Mouse (Mus musculus): ENCODE data around the gene Gm17660. TPM values are rescaled to one million over a fixed set of nuclear protein-coding genes. Genes with fewer than 3 reads are reported as not detected.

The Gm17660 gene
- polyA plus RNA-seq (2015; fragmentation: Nextera tagmentation; extraction: Ambion mirVana) = not detected in 2 replicates

GRCm38 (mm10) chr5:104077508-104077907 lies at the start of gene Gm17660:
Gm17660 (minus strand) TSS chr5:104077608.

GRCm38 (mm10) chr5:104113491-104114172 lies 36.2 kb upstream of the Gm17660 start, which contains the start of gene Sparcl1:
Sparcl1 (minus strand) TSS chr5:104113733.

GRCm38 (mm10) chr5:104046256-104047199 lies 30.9 kb downstream of the Gm17660 start, which contains the start of gene Nudt9:
Nudt9 (plus strand) TSS chr5:104046306.

GRCm38 (mm10) chr5:104021597-104022378 lies 55.6 kb downstream of the Gm17660 start, which contains the start of gene Hsd17b11:
Hsd17b11 (minus strand) TSS chr5:104021919.

Small RNA genes within 50 kb of the gene (microRNA-seq; reads per million reads assigned to microRNA genes)
- 0.20 to 0.64 reads per million in 2 experiments for gene Mir5619

Other genes starting within 250 kb of the Gm17660 start
- 14.0 and 14.4 TPM in 2 replicates for gene Klhl8, start 166.3 kb downstream of the Gm17660 start, polyA plus RNA-seq (2015; fragmentation: Nextera tagmentation; extraction: Ambion mirVana)
- gene Hsd17b13, start 100.2 kb downstream of the Gm17660 start, polyA plus RNA-seq (2015; fragmentation: Nextera tagmentation; extraction: Ambion mirVana) = 0.16 and 0.35 TPM in 2 replicates
- 3.4 and 4.6 TPM in 2 replicates for gene Hsd17b11, start 55.7 kb downstream of the Gm17660 start, polyA plus RNA-seq (2015; fragmentation: Nextera tagmentation; extraction: Ambion mirVana)
- 40.9 and 52.2 TPM in 2 replicates for gene Nudt9, start 31.3 kb downstream of the Gm17660 start, polyA plus RNA-seq (2015; fragmentation: Nextera tagmentation; extraction: Ambion mirVana)
- 140 and 141 TPM in 2 replicates for gene Sparcl1, start 36.1 kb upstream of the Gm17660 start, polyA plus RNA-seq (2015; fragmentation: Nextera tagmentation; extraction: Ambion mirVana)
- not detected in 2 replicates for gene Dspp, start 93.1 kb upstream of the Gm17660 start, polyA plus RNA-seq (2015; fragmentation: Nextera tagmentation; extraction: Ambion mirVana)
- gene Dmp1, start 125.0 kb upstream of the Gm17660 start, polyA plus RNA-seq (2015; fragmentation: Nextera tagmentation; extraction: Ambion mirVana) = 0.74 and 0.99 TPM in 2 replicates
- 0.42 and 6.6 TPM in 2 replicates for gene Ibsp, start 221.6 kb upstream of the Gm17660 start, polyA plus RNA-seq (2015; fragmentation: Nextera tagmentation; extraction: Ambion mirVana)
- gene Mepe, start 247.7 kb upstream of the Gm17660 start, polyA plus RNA-seq (2015; fragmentation: Nextera tagmentation; extraction: Ambion mirVana) = not detected in 2 replicates